Mouse (Mus musculus): Measurements from ENCODE around the gene C130026I21Rik. TPM values are rescaled to one million over a fixed set of nuclear protein-coding genes. Genes with fewer than 3 reads are reported as not detected.
"Not testable (repeated sequence)": the region's sequence is repeated elsewhere in the genome, so short reads cannot be mapped to it uniquely, and the experiment has no call there.

C130026I21Rik gene
- polyA plus RNA-seq, 1 experiment from 2014 or later: 0.26 TPM

- H3K9ac ChIP-seq (ENCODE audit: low read depth, low read length); H3K4me3 ChIP-seq (ENCODE audit: low read depth, low read length); ATAC-seq; H3K36me3 ChIP-seq (ENCODE audit: control insufficient read depth, insufficient read depth, low read length); H3K4me2 ChIP-seq (ENCODE audit: low read length); H3K4me1 ChIP-seq (ENCODE audit: control insufficient read depth, insufficient read depth, low read length); H3K27ac ChIP-seq (ENCODE audit: low read length); H3K27me3 ChIP-seq (ENCODE audit: control insufficient read depth, insufficient read depth, low read depth, low read length): not testable (repeated sequence)
- peaks cover 22% of the 10 kb centered on the region for H3K9me3 ChIP-seq (replicated peaks; ENCODE audit: control insufficient read depth, low read length, poor library complexity, severe bottlenecking)
- WGBS: 70% methylated on average over 3 of the region's 4 CpGs
Measured at GRCm38 (mm10) chr1:85244941-85245340, 25.4 kb downstream of the C130026I21Rik start.

GRCm38 (mm10) chr1:85243023-85243422 lies 27.3 kb downstream of the C130026I21Rik start:
- H3K4me3 ChIP-seq (ENCODE audit: low read depth, low read length); H3K36me3 ChIP-seq (ENCODE audit: control insufficient read depth, insufficient read depth, low read length); H3K27ac ChIP-seq (ENCODE audit: low read length); H3K4me1 ChIP-seq (ENCODE audit: control insufficient read depth, insufficient read depth, low read length); H3K9ac ChIP-seq (ENCODE audit: low read depth, low read length); H3K27me3 ChIP-seq (ENCODE audit: control insufficient read depth, insufficient read depth, low read depth, low read length); H3K4me2 ChIP-seq (ENCODE audit: low read length); ATAC-seq: not testable (repeated sequence)
- 71% methylated on average over 2 of the region's 2 CpGs for WGBS
- H3K9me3 ChIP-seq (replicated peaks; ENCODE audit: control insufficient read depth, low read length, poor library complexity, severe bottlenecking): peaks cover 28% of the 10 kb centered on the region

GRCm38 (mm10) chr1:85239018-85239775 lies 31.2 kb downstream of the C130026I21Rik start:
- peaks cover 17% of the 10 kb centered on the region for H3K9me3 ChIP-seq (replicated peaks; ENCODE audit: control insufficient read depth, low read length, poor library complexity, severe bottlenecking)
- not testable (repeated sequence) for H3K4me2 ChIP-seq (ENCODE audit: low read length); H3K4me1 ChIP-seq (ENCODE audit: control insufficient read depth, insufficient read depth, low read length); H3K36me3 ChIP-seq (ENCODE audit: control insufficient read depth, insufficient read depth, low read length); ATAC-seq; H3K27ac ChIP-seq (ENCODE audit: low read length); H3K4me3 ChIP-seq (ENCODE audit: low read depth, low read length); H3K27me3 ChIP-seq (ENCODE audit: control insufficient read depth, insufficient read depth, low read depth, low read length); H3K9ac ChIP-seq (ENCODE audit: low read depth, low read length)
- WGBS: 76% methylated on average over 4 of the region's 4 CpGs

- not testable (repeated sequence) for H3K27ac ChIP-seq (ENCODE audit: low read length); H3K4me1 ChIP-seq (ENCODE audit: control insufficient read depth, insufficient read depth, low read length); H3K4me3 ChIP-seq (ENCODE audit: low read depth, low read length); H3K9me3 ChIP-seq (replicated peaks; ENCODE audit: control insufficient read depth, low read length, poor library complexity, severe bottlenecking); ATAC-seq; H3K4me2 ChIP-seq (ENCODE audit: low read length); H3K9ac ChIP-seq (ENCODE audit: low read depth, low read length); H3K36me3 ChIP-seq (ENCODE audit: control insufficient read depth, insufficient read depth, low read length); H3K27me3 ChIP-seq (ENCODE audit: control insufficient read depth, insufficient read depth, low read depth, low read length)
- 54% methylated on average over 1 of the region's 2 CpGs for WGBS
Measured at GRCm38 (mm10) chr1:85206531-85206930, 63.8 kb downstream of the C130026I21Rik start.

GRCm38 (mm10) chr1:85199523-85199922 lies 70.8 kb downstream of the C130026I21Rik start:
- H3K4me2 ChIP-seq (ENCODE audit: low read length); H3K9me3 ChIP-seq (replicated peaks; ENCODE audit: control insufficient read depth, low read length, poor library complexity, severe bottlenecking); ATAC-seq; H3K9ac ChIP-seq (ENCODE audit: low read depth, low read length); H3K27ac ChIP-seq (ENCODE audit: low read length); H3K36me3 ChIP-seq (ENCODE audit: control insufficient read depth, insufficient read depth, low read length); H3K4me1 ChIP-seq (ENCODE audit: control insufficient read depth, insufficient read depth, low read length); H3K4me3 ChIP-seq (ENCODE audit: low read depth, low read length); H3K27me3 ChIP-seq (ENCODE audit: control insufficient read depth, insufficient read depth, low read depth, low read length): not testable (repeated sequence)
- 83% methylated on average over 3 of the region's 4 CpGs for WGBS

- H3K9me3 ChIP-seq (replicated peaks; ENCODE audit: control insufficient read depth, low read length, poor library complexity, severe bottlenecking); H3K27ac ChIP-seq (ENCODE audit: low read length); H3K4me1 ChIP-seq (ENCODE audit: control insufficient read depth, insufficient read depth, low read length); H3K36me3 ChIP-seq (ENCODE audit: control insufficient read depth, insufficient read depth, low read length); H3K4me3 ChIP-seq (ENCODE audit: low read depth, low read length); H3K27me3 ChIP-seq (ENCODE audit: control insufficient read depth, insufficient read depth, low read depth, low read length); H3K4me2 ChIP-seq (ENCODE audit: low read length); H3K9ac ChIP-seq (ENCODE audit: low read depth, low read length); ATAC-seq: not testable (repeated sequence)
Measured at GRCm38 (mm10) chr1:85198647-85199350, 71.6 kb downstream of the C130026I21Rik start.

- not testable (repeated sequence) for H3K9ac ChIP-seq (ENCODE audit: low read depth, low read length); H3K36me3 ChIP-seq (ENCODE audit: control insufficient read depth, insufficient read depth, low read length); H3K27ac ChIP-seq (ENCODE audit: low read length); H3K4me2 ChIP-seq (ENCODE audit: low read length); ATAC-seq; H3K4me3 ChIP-seq (ENCODE audit: low read depth, low read length); H3K27me3 ChIP-seq (ENCODE audit: control insufficient read depth, insufficient read depth, low read depth, low read length); H3K4me1 ChIP-seq (ENCODE audit: control insufficient read depth, insufficient read depth, low read length); H3K9me3 ChIP-seq (replicated peaks; ENCODE audit: control insufficient read depth, low read length, poor library complexity, severe bottlenecking)
- WGBS: 61% methylated on average over 4 of the region's 4 CpGs
Measured at GRCm38 (mm10) chr1:85196732-85197131, 73.6 kb downstream of the C130026I21Rik start.

- not testable (repeated sequence) for H3K9me3 ChIP-seq (replicated peaks; ENCODE audit: control insufficient read depth, low read length, poor library complexity, severe bottlenecking); H3K4me3 ChIP-seq (ENCODE audit: low read depth, low read length); H3K4me2 ChIP-seq (ENCODE audit: low read length); H3K36me3 ChIP-seq (ENCODE audit: control insufficient read depth, insufficient read depth, low read length); H3K27me3 ChIP-seq (ENCODE audit: control insufficient read depth, insufficient read depth, low read depth, low read length); H3K9ac ChIP-seq (ENCODE audit: low read depth, low read length); H3K27ac ChIP-seq (ENCODE audit: low read length); ATAC-seq; H3K4me1 ChIP-seq (ENCODE audit: control insufficient read depth, insufficient read depth, low read length)
- WGBS: 81% methylated on average over 5 of the region's 5 CpGs
Measured at GRCm38 (mm10) chr1:85193761-85194160, 76.6 kb downstream of the C130026I21Rik start.

GRCm38 (mm10) chr1:85181981-85182380 lies 88.4 kb downstream of the C130026I21Rik start:
- not testable (repeated sequence) for H3K9ac ChIP-seq (ENCODE audit: low read depth, low read length); H3K27me3 ChIP-seq (ENCODE audit: control insufficient read depth, insufficient read depth, low read depth, low read length); H3K4me1 ChIP-seq (ENCODE audit: control insufficient read depth, insufficient read depth, low read length); H3K4me2 ChIP-seq (ENCODE audit: low read length); H3K9me3 ChIP-seq (replicated peaks; ENCODE audit: control insufficient read depth, low read length, poor library complexity, severe bottlenecking); H3K36me3 ChIP-seq (ENCODE audit: control insufficient read depth, insufficient read depth, low read length); H3K27ac ChIP-seq (ENCODE audit: low read length); ATAC-seq; H3K4me3 ChIP-seq (ENCODE audit: low read depth, low read length)
- WGBS: 89% methylated on average over 1 of the region's 3 CpGs
